Mouse (Mus musculus) ES-Bruce4 (cell line): Measurements from ENCODE around the gene Mrm3. TPM values are rescaled to one million over a fixed set of nuclear protein-coding genes. Genes with fewer than 3 reads are reported as not detected.

Experiments
- H3K27ac ChIP-seq: 2 replicates; pipeline ENCODE4 v1.5.1; 2012; ENCODE audit warnings: low read length, inconsistent platforms; ENCODE audit not compliant: insufficient read depth
- H3K27me3 ChIP-seq: 2 replicates; pipeline ENCODE4 v1.6.1; 2012; ENCODE audit warnings: mild to moderate bottlenecking, low read length, inconsistent platforms; ENCODE audit not compliant: control insufficient read depth, poor library complexity, insufficient read depth, severe bottlenecking
- H3K36me3 ChIP-seq: 2 replicates; pipeline ENCODE4 v1.6.1; 2012; ENCODE audit warnings: inconsistent platforms, mild to moderate bottlenecking, low read length, moderate library complexity; ENCODE audit not compliant: control insufficient read depth, poor library complexity, insufficient read depth, severe bottlenecking
- H3K4me1 ChIP-seq: one replicate; pipeline ENCODE4 v1.8.1; 2011; ENCODE audit warnings: low read length; ENCODE audit not compliant: control insufficient read depth, insufficient read depth
- H3K4me3 ChIP-seq: 2 replicates; pipeline ENCODE4 v1.5.1; 2011; ENCODE audit warnings: low read depth, mild to moderate bottlenecking, low read length
- H3K9ac ChIP-seq: 2 replicates; pipeline ENCODE4 v1.6.1; 2012; ENCODE audit warnings: low read depth, mild to moderate bottlenecking, inconsistent platforms; ENCODE audit not compliant: poor library complexity, severe bottlenecking
- H3K9me3 ChIP-seq: replicated peaks from 2 replicates; pipeline ENCODE4 v1.6.1; 2012; ENCODE audit warnings: mild to moderate bottlenecking, low read length, inconsistent platforms; ENCODE audit not compliant: control insufficient read depth, poor library complexity, insufficient read depth, severe bottlenecking
- CTCF ChIP-seq: IDR thresholded peaks from one replicate; pipeline ENCODE4 v1.8.1; 2011; ENCODE audit warnings: low read depth, low read length
- POLR2A ChIP-seq: IDR thresholded peaks from one replicate; pipeline ENCODE4 v1.8.1; 2011; ENCODE audit warnings: low read length; ENCODE audit not compliant: insufficient read depth
- polyA plus RNA-seq: library from polyadenylated mRNA; stranded (reverse); fragments of >200 nt; gene quantifications from 2 replicates; pipeline ENCODE4 v1.2.4, GENCODE M21; 2011; ENCODE audit warnings: low read depth; ENCODE audit not compliant: missing spikeins, insufficient read depth, insufficient read length

The Mrm3 gene
- polyA plus RNA-seq, 1 experiment: 9.2 TPM

DNA sequence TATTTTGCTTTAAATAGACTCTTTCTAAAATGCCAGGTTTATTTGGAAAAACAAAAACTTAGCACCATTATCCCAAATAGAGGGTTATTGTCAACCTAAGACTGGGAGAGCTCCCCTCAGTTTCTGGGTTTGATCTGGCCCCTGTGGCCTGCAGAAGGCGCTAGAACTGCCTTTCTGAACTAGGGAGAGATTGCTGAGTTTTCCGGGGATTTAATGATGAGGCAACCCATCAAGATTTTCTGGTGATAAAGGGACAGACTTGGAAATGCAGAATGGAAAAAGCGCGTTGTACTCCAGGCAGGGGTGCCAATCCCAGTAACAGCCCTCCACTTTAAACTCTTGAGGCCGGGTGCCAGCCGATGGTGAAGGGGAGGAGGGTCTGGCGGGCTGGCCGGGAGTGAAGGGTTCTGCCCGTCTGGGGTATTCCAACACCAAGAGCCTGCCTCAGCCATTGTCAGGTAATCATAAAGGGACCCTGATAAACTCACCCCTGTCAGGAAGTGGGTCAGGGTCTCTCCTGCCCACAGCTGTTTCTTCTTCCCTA, 55.0 kb downstream of the Mrm3 start:
- peak overlapping the region; percentile 40 for H3K9ac ChIP-seq
- H3K27me3 ChIP-seq: no peaks in the 10 kb centered on the region
- TF ChIP-seq POLR2A (no peak), CTCF (peak; percentile 48)
- no peaks in the 10 kb centered on the region for H3K36me3 ChIP-seq
- no peak overlapping the region for H3K4me3 ChIP-seq
- H3K27ac ChIP-seq: no peak overlapping the region
- H3K9me3 ChIP-seq: no peaks in the 10 kb centered on the region
- peaks cover 3% of the 10 kb centered on the region for H3K4me1 ChIP-seq

Other genes starting within 250 kb of the Mrm3 start
- not detected in 2 replicates for gene 1700016K19Rik, start 243.8 kb upstream of the Mrm3 start, polyA plus RNA-seq
- 4.0 and 4.7 TPM in 2 replicates for gene Rflnb, start 215.9 kb upstream of the Mrm3 start, polyA plus RNA-seq
- 24.3 and 26.2 TPM in 2 replicates for gene Vps53, start 64.1 kb upstream of the Mrm3 start, polyA plus RNA-seq
- gene Fam57a, start 64.0 kb upstream of the Mrm3 start, polyA plus RNA-seq: 7.3 and 9.0 TPM in 2 replicates
- gene Dbil5, start 26.1 kb upstream of the Mrm3 start, polyA plus RNA-seq: not detected in 2 replicates
- gene Gemin4, start 26.1 kb upstream of the Mrm3 start, polyA plus RNA-seq: 31.6 and 32.2 TPM in 2 replicates
- 163 and 165 TPM in 2 replicates for gene Glod4, start within 50 bp of the Mrm3 start, polyA plus RNA-seq
- 51.7 and 57.7 TPM in 2 replicates for gene Nxn, start 155.4 kb downstream of the Mrm3 start, polyA plus RNA-seq
- 16.9 and 19.1 TPM in 2 replicates for gene Timm22, start 163.2 kb downstream of the Mrm3 start, polyA plus RNA-seq